Mouse (Mus musculus): ENCODE results near the gene Mb21d2. TPM values are rescaled to one million over a fixed set of nuclear protein-coding genes. Genes with fewer than 3 reads are reported as not detected.

The Mb21d2 gene
- total RNA-seq, 2 experiments from 2014 or later = 8.3 to 9.1 TPM

GRCm38 (mm10) chr16:28863616-28864015 lies 65.9 kb downstream of the Mb21d2 start:
- no peak for DNase-seq

GRCm38 (mm10) chr16:28862093-28862492 lies 67.4 kb downstream of the Mb21d2 start:
- DNase-seq = no peak

GRCm38 (mm10) chr16:28859678-28860077 lies 69.8 kb downstream of the Mb21d2 start:
- DNase-seq = no peak

GRCm38 (mm10) chr16:28859009-28859288 lies 70.5 kb downstream of the Mb21d2 start:
- DNase-seq = no peak

- DNase-seq = no peak
These were observed 71.1 kb downstream of the Mb21d2 start for GRCm38 (mm10) chr16:28858210-28859008.

- DNase-seq = no peak
These were observed 78.1 kb downstream of the Mb21d2 start for GRCm38 (mm10) chr16:28851409-28851821.

GRCm38 (mm10) chr16:28850881-28851280 lies 78.6 kb downstream of the Mb21d2 start:
- DNase-seq = no peak

- DNase-seq = no peak
These were observed 83.3 kb downstream of the Mb21d2 start for GRCm38 (mm10) chr16:28846123-28846522.

GRCm38 (mm10) chr16:28845336-28845735 lies 84.1 kb downstream of the Mb21d2 start:
- no peak for DNase-seq

- no peak for DNase-seq
These were observed 88.4 kb downstream of the Mb21d2 start for GRCm38 (mm10) chr16:28841102-28841501.

GRCm38 (mm10) chr16:28840075-28840974 lies 89.1 kb downstream of the Mb21d2 start:
- DNase-seq = peak; percentile 64

GRCm38 (mm10) chr16:28839575-28839974 lies 89.9 kb downstream of the Mb21d2 start:
- no peak for DNase-seq

- DNase-seq = peak; percentile 56
These were observed 91.5 kb downstream of the Mb21d2 start for GRCm38 (mm10) chr16:28838016-28838415.

- no peak for DNase-seq
These were observed 97.3 kb downstream of the Mb21d2 start for GRCm38 (mm10) chr16:28832085-28832635.

GRCm38 (mm10) chr16:28829263-28829955 lies 100.1 kb downstream of the Mb21d2 start:
- no peak for DNase-seq

- DNase-seq = no peak
These were observed 104.7 kb downstream of the Mb21d2 start for GRCm38 (mm10) chr16:28824781-28825180.

- DNase-seq = no peak
These were observed 107.7 kb downstream of the Mb21d2 start for GRCm38 (mm10) chr16:28821774-28822173.

- no peak for DNase-seq
These were observed 110.7 kb downstream of the Mb21d2 start for GRCm38 (mm10) chr16:28818749-28819285.

GRCm38 (mm10) chr16:28813290-28813689 lies 116.2 kb downstream of the Mb21d2 start:
- DNase-seq = no peak

GRCm38 (mm10) chr16:28809089-28809488 lies 120.4 kb downstream of the Mb21d2 start:
- no peak for DNase-seq

- peak; percentile 38 for DNase-seq
These were observed 136.4 kb downstream of the Mb21d2 start for GRCm38 (mm10) chr16:28793115-28793514.
